Mouse (Mus musculus) C2C12 (cell line): ENCODE measurements at regions not wholly inside any gene's neighbourhood (a gene's known extent, or its start where the extent isn't known, plus 50 kb on each side); places are given as distances from the start of the nearest gene placed in this dataset.

Experiments
- CEBPB ChIP-seq: IDR thresholded peaks from one replicate; pipeline ENCODE4 v1.6.1; 2011; ENCODE audit warnings: low read depth, mild to moderate bottlenecking, control low read depth, moderate library complexity
- CTCF ChIP-seq: IDR thresholded peaks from one replicate; pipeline ENCODE4 v1.5.1; 2011; ENCODE audit not compliant: control insufficient read depth, insufficient read depth, insufficient read length
- FOSL1 ChIP-seq: IDR thresholded peaks from one replicate; pipeline ENCODE4 v1.8.0; 2011; ENCODE audit warnings: mild to moderate bottlenecking, low read length; ENCODE audit not compliant: poor library complexity, insufficient read depth, severe bottlenecking
- MAX ChIP-seq: IDR thresholded peaks from one replicate; pipeline ENCODE4 v1.6.1; 2011; ENCODE audit warnings: mild to moderate bottlenecking, control low read depth
- MYOD1 ChIP-seq: IDR thresholded peaks from one replicate; pipeline ENCODE4 v1.6.1; 2011; ENCODE audit warnings: low read depth; ENCODE audit not compliant: control insufficient read depth, insufficient read length
- MYOG ChIP-seq: IDR thresholded peaks from one replicate; pipeline ENCODE4 v1.6.1; 2011; ENCODE audit not compliant: control insufficient read depth, insufficient read length; ENCODE audit errors: extremely low read depth
- USF1 ChIP-seq: IDR thresholded peaks from one replicate; pipeline ENCODE4 v1.6.1; 2011; ENCODE audit warnings: low read depth, mild to moderate bottlenecking, control low read depth, moderate library complexity

DNA sequence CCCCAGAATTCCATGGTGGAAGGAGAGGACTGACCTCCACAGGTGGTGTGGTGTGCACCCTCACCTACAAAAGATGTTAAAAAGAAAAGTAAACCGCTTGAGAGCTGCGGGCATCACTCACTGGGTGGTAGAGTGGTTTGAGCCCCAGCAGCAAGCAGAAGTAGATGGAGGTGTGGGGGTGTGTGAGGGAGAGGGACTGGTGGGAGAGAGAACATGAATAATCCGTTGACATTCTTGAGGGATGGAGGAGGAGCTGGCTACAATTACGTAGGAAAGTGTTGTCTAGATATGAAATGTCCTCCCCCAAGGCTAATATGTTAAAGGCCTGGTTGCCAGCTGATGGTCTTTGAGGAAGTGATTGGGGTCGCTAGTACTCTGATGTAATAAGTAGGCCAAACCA lies 123.2 kb upstream of the Foxn2 start:
- no peak for TF ChIP-seq MAX
- no peak for TF ChIP-seq MYOG
- TF ChIP-seq CTCF, result no peak
- no peak for TF ChIP-seq USF1
- TF ChIP-seq FOSL1, result no peak
- TF ChIP-seq CEBPB, result no peak
- TF ChIP-seq MYOD1, result no peak
